Mouse (Mus musculus) heart, adult 2 months (tissue): ENCODE measurements around the gene Prm1.

Experiments used
- CTCF ChIP-seq: fragments of 200-600 bp; IDR thresholded peaks from 2 replicates; pipeline ENCODE4 v1.8.1; 2022; ENCODE audit warnings: antibody characterized with exemption, mild to moderate bottlenecking, moderate library complexity
- EP300 ChIP-seq: fragments of 200-500 bp; IDR thresholded peaks from 2 replicates; pipeline ENCODE4 v1.6.1; 2011; ENCODE audit warnings: low read depth, low read length, control low read depth; ENCODE audit not compliant: insufficient read depth
- POLR2A ChIP-seq: fragments of 200-500 bp; IDR thresholded peaks from 2 replicates; pipeline ENCODE4 v1.6.1; 2011; ENCODE audit warnings: mild to moderate bottlenecking, low read depth, low read length, control low read depth; ENCODE audit not compliant: insufficient read depth

- TF ChIP-seq CTCF (no peak), POLR2A (no peak), EP300 (no peak)
Observed at GRCm38 (mm10) chr16:10762569-10763180, 43.0 kb downstream of the Prm1 start.
